Mouse (Mus musculus): ENCODE measurements around the gene Ncoa4.
"Not testable (repeated sequence)": the region's sequence is repeated elsewhere in the genome, so short reads cannot be mapped to it uniquely, and the experiment has no call there.

Gene Ncoa4

GRCm38 (mm10) chr14:32159690-32160246 lies at the start of gene Ncoa4:
TSS of gene Ncoa4 (plus strand) at chr14:32159865.
- peak; percentile 95 to 96 for DNase-seq

- not testable (repeated sequence) for DNase-seq
Measured at GRCm38 (mm10) chr14:32112124-32112523, 47.5 kb upstream of the Ncoa4 start.

GRCm38 (mm10) chr14:32120940-32121919 lies 38.4 kb upstream of the Ncoa4 start:
- no peak for DNase-seq

- no peak for DNase-seq
Measured at GRCm38 (mm10) chr14:32121920-32122315, 37.7 kb upstream of the Ncoa4 start.

GRCm38 (mm10) chr14:32124261-32124660 lies 35.4 kb upstream of the Ncoa4 start:
- no peak for DNase-seq

- not testable (repeated sequence) for DNase-seq
Measured at GRCm38 (mm10) chr14:32125256-32125655, 34.4 kb upstream of the Ncoa4 start.

- DNase-seq = no peak
Measured at GRCm38 (mm10) chr14:32128409-32128808, 31.3 kb upstream of the Ncoa4 start.

GRCm38 (mm10) chr14:32131836-32132235 lies 27.8 kb upstream of the Ncoa4 start:
- DNase-seq = no peak

- DNase-seq = no peak
Measured at GRCm38 (mm10) chr14:32134293-32134692, 25.4 kb upstream of the Ncoa4 start.

GRCm38 (mm10) chr14:32136467-32136866 lies 23.2 kb upstream of the Ncoa4 start:
- DNase-seq = not testable (repeated sequence)

GRCm38 (mm10) chr14:32140359-32140965 lies 19.2 kb upstream of the Ncoa4 start:
- no peak for DNase-seq

GRCm38 (mm10) chr14:32141723-32142122 lies 17.9 kb upstream of the Ncoa4 start, which contains the start of gene Msmb:
TSS of gene Msmb (plus strand) at chr14:32142023.
- no peak for DNase-seq

GRCm38 (mm10) chr14:32144734-32145133 lies 14.9 kb upstream of the Ncoa4 start:
- no peak for DNase-seq

- no peak for DNase-seq
Measured at GRCm38 (mm10) chr14:32145401-32145800, 14.3 kb upstream of the Ncoa4 start.

GRCm38 (mm10) chr14:32145809-32146511 lies 13.7 kb upstream of the Ncoa4 start:
- DNase-seq = no peak

- DNase-seq = no peak
Measured at GRCm38 (mm10) chr14:32146578-32146977, 13.1 kb upstream of the Ncoa4 start.

- no peak for DNase-seq
Measured at GRCm38 (mm10) chr14:32150872-32151271, 8.8 kb upstream of the Ncoa4 start.

GRCm38 (mm10) chr14:32152243-32152965 lies 7.3 kb upstream of the Ncoa4 start:
- DNase-seq = no peak

GRCm38 (mm10) chr14:32153156-32153555 lies 6.5 kb upstream of the Ncoa4 start:
- no peak for DNase-seq

- no peak for DNase-seq
Measured at GRCm38 (mm10) chr14:32154758-32155157, 4.9 kb upstream of the Ncoa4 start.

GRCm38 (mm10) chr14:32159150-32159670 lies 455 bp upstream of the Ncoa4 start:
- DNase-seq = peak in 1 of 2 experiments; percentile 25

- DNase-seq = no peak
Measured at GRCm38 (mm10) chr14:32160563-32160962, 898 bp downstream of the Ncoa4 start.

All from thymus, adult 18-20 months (tissue).